Mouse (Mus musculus): ENCODE data around the gene Cfap54. TPM values are rescaled to one million over a fixed set of nuclear protein-coding genes. Genes with fewer than 3 reads are reported as not detected.
A peak's percentile ranks its signal among the peaks of the same experiment; 100 is the strongest.

Gene Cfap54
- polyA plus RNA-seq, 1 experiment: 0.44 TPM

DNA sequence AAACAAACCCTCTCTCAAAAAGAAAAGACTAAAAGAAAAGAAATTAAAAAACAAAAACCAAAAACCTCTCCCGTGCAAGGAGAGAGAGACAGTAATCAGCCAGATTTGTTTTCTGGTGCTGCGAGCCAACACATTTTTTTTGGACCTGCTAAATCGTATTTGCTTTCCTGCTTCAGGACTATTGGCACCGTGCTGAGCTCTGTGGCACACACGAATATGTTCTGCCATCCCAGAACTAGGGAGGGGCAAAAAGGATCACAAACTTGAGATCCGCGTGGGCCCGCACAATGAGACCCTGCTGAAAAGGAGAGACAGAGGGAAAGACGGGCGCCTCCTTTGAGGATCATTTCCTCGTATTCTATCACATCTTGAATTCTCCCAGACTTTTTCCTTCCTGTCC is 22.3 kb upstream of the Cfap54 start:
- H3K27me3 ChIP-seq (ENCODE audit: control insufficient read depth, insufficient read depth, low read length): no peaks in the 10 kb centered on the region
- H3K4me3 ChIP-seq (ENCODE audit: control insufficient read depth, insufficient read depth, low read length): no peak overlapping the region
- 94% methylated on average over 11 of the region's 11 CpGs for WGBS
- no peak for TF ChIP-seq POLR2A (IDR thresholded peaks at IDR 0.05; ENCODE audit: control insufficient read depth, extremely low read depth, insufficient read depth, low read length, poor library complexity)
- no peak for TF ChIP-seq CTCF (IDR thresholded peaks at IDR 0.05; ENCODE audit: borderline replicate concordance, control insufficient read depth, extremely low read depth, insufficient read depth, low read length, poor library complexity)
- DNase-seq: no peak
- no peaks in the 10 kb centered on the region for H3K36me3 ChIP-seq (ENCODE audit: control insufficient read depth, insufficient read depth, low read length)
- H3K27ac ChIP-seq (ENCODE audit: control insufficient read depth, insufficient read depth, low read length): no peak overlapping the region
- H3K4me1 ChIP-seq (replicated peaks; ENCODE audit: control insufficient read depth, insufficient read depth, low read length): peaks cover 4% of the 10 kb centered on the region

DNA sequence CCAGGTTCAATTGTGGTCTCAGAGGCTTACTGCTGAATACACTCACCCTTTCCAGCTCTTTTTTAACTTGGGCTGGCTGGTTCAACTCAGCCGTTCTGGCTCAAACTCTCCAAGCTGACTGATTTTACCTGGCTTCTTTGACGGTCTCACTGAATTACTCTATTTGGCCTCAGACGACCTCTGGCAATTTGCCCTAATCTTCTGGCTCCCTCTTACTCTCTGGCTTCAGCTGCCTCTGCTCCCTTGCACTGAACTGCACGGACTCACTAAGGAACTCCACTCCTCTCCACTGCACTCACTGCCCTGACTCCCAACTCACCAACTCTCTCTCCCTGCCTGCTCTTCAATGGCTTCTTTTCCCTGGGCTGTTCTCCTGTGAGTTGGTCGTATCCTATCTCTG is 20.9 kb upstream of the Cfap54 start:
- no peak overlapping the region for H3K4me3 ChIP-seq (ENCODE audit: control insufficient read depth, insufficient read depth, low read length)
- no peak for DNase-seq
- no peaks in the 10 kb centered on the region for H3K36me3 ChIP-seq (ENCODE audit: control insufficient read depth, insufficient read depth, low read length)
- no peaks in the 10 kb centered on the region; the same call in 1 of the 2 replicates for H3K27me3 ChIP-seq (ENCODE audit: control insufficient read depth, insufficient read depth, low read length)
- 90% methylated on average over 5 of the region's 5 CpGs for WGBS
- TF ChIP-seq CTCF (IDR thresholded peaks at IDR 0.05; ENCODE audit: borderline replicate concordance, control insufficient read depth, extremely low read depth, insufficient read depth, low read length, poor library complexity): no peak
- no peak for TF ChIP-seq POLR2A (IDR thresholded peaks at IDR 0.05; ENCODE audit: control insufficient read depth, extremely low read depth, insufficient read depth, low read length, poor library complexity)
- no peak overlapping the region for H3K27ac ChIP-seq (ENCODE audit: control insufficient read depth, insufficient read depth, low read length)
- peaks cover 10% of the 10 kb centered on the region for H3K4me1 ChIP-seq (replicated peaks; ENCODE audit: control insufficient read depth, insufficient read depth, low read length)

DNA sequence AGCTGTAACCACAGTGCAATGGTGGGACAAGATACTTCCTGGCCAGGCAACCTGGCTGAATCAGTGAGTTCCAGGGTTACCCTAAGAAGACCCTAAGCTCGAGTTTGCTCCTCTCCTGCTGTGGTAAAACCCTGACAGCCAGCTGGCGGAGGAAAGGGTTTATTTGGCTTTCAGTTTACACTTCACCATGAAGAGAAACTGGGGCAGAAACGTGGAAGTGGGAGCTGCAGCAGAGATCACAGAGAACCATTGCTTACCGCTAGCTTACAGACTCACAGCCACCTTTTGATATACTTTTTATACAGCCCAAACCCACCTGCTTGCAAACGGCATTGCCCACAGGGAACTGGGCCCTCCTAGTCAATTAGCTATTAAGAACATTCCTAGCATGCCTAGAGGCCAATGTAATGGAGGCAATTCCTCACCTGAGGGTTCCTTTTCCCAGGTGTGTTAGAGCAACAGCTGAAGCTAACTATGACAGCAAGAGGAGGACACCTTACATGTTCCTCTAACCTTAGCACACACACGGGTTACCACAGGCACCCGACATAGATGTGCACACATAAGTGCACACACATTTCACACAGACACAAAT is 16.9 kb upstream of the Cfap54 start:
- WGBS: 28% methylated on average over 7 of the region's 7 CpGs
- Histone ChIP-seq H3K27ac (ENCODE audit: control insufficient read depth, insufficient read depth, low read length) (peak overlapping the region; percentile 91), H3K36me3 (ENCODE audit: control insufficient read depth, insufficient read depth, low read length) (no peaks in the 10 kb centered on the region), H3K4me3 (ENCODE audit: control insufficient read depth, insufficient read depth, low read length) (no peak overlapping the region), H3K4me1 (replicated peaks; ENCODE audit: control insufficient read depth, insufficient read depth, low read length) (peaks cover 10% of the 10 kb centered on the region), H3K27me3 (ENCODE audit: control insufficient read depth, insufficient read depth, low read length) (no peaks in the 10 kb centered on the region; the same call in 1 of the 2 replicates)
- TF ChIP-seq CTCF (IDR thresholded peaks at IDR 0.05; ENCODE audit: borderline replicate concordance, control insufficient read depth, extremely low read depth, insufficient read depth, low read length, poor library complexity) (no peak), POLR2A (IDR thresholded peaks at IDR 0.05; ENCODE audit: control insufficient read depth, extremely low read depth, insufficient read depth, low read length, poor library complexity) (no peak)
- peak; percentile 58 for DNase-seq

DNA sequence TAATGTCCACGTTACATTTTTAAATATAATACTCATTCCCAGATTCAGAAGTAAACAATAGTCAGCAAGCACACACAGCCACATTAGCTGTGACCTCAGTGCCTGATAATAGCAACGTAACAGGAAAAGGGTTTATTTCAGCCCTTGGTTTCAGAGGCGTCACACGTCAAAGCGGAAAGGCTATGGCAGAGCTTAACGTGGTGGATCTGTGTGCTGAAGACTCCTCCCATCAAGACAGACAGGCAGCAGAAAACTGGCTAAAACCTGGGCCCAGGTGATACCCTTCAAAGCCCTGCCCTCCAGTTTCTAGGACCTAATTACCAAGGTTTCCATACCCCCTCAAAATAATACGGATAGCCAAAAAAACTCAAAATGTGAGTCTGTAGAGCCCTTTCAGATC is 16.0 kb upstream of the Cfap54 start:
- TF ChIP-seq CTCF (IDR thresholded peaks at IDR 0.05; ENCODE audit: borderline replicate concordance, control insufficient read depth, extremely low read depth, insufficient read depth, low read length, poor library complexity) (no peak), POLR2A (IDR thresholded peaks at IDR 0.05; ENCODE audit: control insufficient read depth, extremely low read depth, insufficient read depth, low read length, poor library complexity) (no peak)
- Histone ChIP-seq H3K4me3 (ENCODE audit: control insufficient read depth, insufficient read depth, low read length) (no peak overlapping the region), H3K4me1 (replicated peaks; ENCODE audit: control insufficient read depth, insufficient read depth, low read length) (peaks cover 10% of the 10 kb centered on the region), H3K27me3 (ENCODE audit: control insufficient read depth, insufficient read depth, low read length) (no peaks in the 10 kb centered on the region; the same call in 1 of the 2 replicates), H3K27ac (ENCODE audit: control insufficient read depth, insufficient read depth, low read length) (peak overlapping the region; percentile 42), H3K36me3 (ENCODE audit: control insufficient read depth, insufficient read depth, low read length) (no peaks in the 10 kb centered on the region)
- 96% methylated on average over 7 of the region's 7 CpGs for WGBS
- DNase-seq: no peak

DNA sequence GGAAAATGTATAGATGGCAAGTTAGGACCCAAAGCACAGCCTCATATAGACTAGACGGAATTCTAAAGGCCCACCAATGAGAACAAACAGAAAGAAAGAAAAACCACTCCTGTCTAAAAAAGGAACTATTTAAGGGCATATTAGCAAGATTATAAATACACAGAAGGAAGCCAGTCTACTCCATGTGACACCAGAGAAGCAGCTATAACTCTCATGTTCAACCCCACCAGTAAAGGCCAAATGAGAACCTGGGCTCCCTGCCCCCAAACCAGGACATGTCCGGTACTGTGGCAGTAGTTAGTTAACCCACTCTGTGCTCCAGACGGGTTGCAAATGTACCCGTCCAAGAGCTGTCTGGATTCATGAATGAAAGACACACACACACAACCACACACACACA is 14.4 kb upstream of the Cfap54 start:
- TF ChIP-seq CTCF (IDR thresholded peaks at IDR 0.05; ENCODE audit: borderline replicate concordance, control insufficient read depth, extremely low read depth, insufficient read depth, low read length, poor library complexity): no peak
- no peak for TF ChIP-seq POLR2A (IDR thresholded peaks at IDR 0.05; ENCODE audit: control insufficient read depth, extremely low read depth, insufficient read depth, low read length, poor library complexity)
- 74% methylated on average over 4 of the region's 4 CpGs for WGBS
- no peak for DNase-seq
- peaks cover 10% of the 10 kb centered on the region for H3K4me1 ChIP-seq (replicated peaks; ENCODE audit: control insufficient read depth, insufficient read depth, low read length)
- H3K4me3 ChIP-seq (ENCODE audit: control insufficient read depth, insufficient read depth, low read length): no peak overlapping the region
- H3K27me3 ChIP-seq (ENCODE audit: control insufficient read depth, insufficient read depth, low read length): no peaks in the 10 kb centered on the region; the same call in 1 of the 2 replicates
- H3K36me3 ChIP-seq (ENCODE audit: control insufficient read depth, insufficient read depth, low read length): no peaks in the 10 kb centered on the region
- no peak overlapping the region for H3K27ac ChIP-seq (ENCODE audit: control insufficient read depth, insufficient read depth, low read length)

DNA sequence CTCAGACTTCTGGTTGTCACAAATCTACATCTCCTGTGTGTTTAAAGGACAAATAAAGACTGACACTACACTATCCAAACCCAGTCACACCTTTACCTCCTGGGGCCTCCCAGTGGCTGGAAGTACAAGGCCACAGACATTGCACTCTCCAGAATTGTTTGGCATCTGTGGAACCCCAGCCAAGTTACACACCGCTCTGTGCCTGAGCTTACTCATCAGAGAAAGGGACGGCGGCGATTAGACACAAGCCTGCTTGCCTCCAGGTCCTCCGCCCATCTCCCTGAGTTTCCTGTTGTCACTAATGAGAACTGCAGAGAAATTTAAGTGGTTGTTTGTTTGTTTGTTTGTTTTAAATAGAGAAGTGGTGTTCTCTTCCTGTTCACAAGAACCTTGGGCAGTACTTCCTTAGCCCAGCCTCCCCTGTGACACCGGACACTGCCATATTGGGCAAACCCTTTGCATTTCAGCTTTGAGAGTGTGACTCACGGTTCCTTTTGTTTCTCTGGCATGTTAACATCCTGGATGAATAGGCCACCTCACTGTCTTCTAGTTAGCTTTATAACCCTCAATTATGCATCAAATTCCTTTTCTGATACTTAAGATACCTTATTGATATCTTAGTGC is 13.7 kb upstream of the Cfap54 start:
- no peak for TF ChIP-seq POLR2A (IDR thresholded peaks at IDR 0.05; ENCODE audit: control insufficient read depth, extremely low read depth, insufficient read depth, low read length, poor library complexity)
- no peak for TF ChIP-seq CTCF (IDR thresholded peaks at IDR 0.05; ENCODE audit: borderline replicate concordance, control insufficient read depth, extremely low read depth, insufficient read depth, low read length, poor library complexity)
- Histone ChIP-seq H3K27ac (ENCODE audit: control insufficient read depth, insufficient read depth, low read length) (no peak overlapping the region), H3K4me1 (replicated peaks; ENCODE audit: control insufficient read depth, insufficient read depth, low read length) (peaks cover 10% of the 10 kb centered on the region), H3K27me3 (ENCODE audit: control insufficient read depth, insufficient read depth, low read length) (no peaks in the 10 kb centered on the region; the same call in 1 of the 2 replicates), H3K36me3 (ENCODE audit: control insufficient read depth, insufficient read depth, low read length) (no peaks in the 10 kb centered on the region), H3K4me3 (ENCODE audit: control insufficient read depth, insufficient read depth, low read length) (no peak overlapping the region)
- no peak for DNase-seq
- 96% methylated on average over 7 of the region's 7 CpGs for WGBS
